Mouse (Mus musculus) erythroblast, adult 5-6 weeks (primary cell): ENCODE data around the gene Tmem138. TPM values are rescaled to one million over a fixed set of nuclear protein-coding genes. Genes with fewer than 3 reads are reported as not detected.

ENCODE experiments used
- ATAC-seq: replicated peaks from 2 replicates; pipeline ENCODE4 v1.8.0; 2016; ENCODE audit warnings: moderate number of reproducible peaks, mild to moderate bottlenecking, moderate TSS enrichment, inconsistent platforms; ENCODE audit not compliant: poor library complexity, low FRiP score, severe bottlenecking
- total RNA-seq, 2 experiments: library from RNA; stranded (forward) in 1 of 2; stranded (reverse) in 1 of 2; fragments of 150-400 nt in 1 of 2; fragments of 200-764, 138-1000 nt in 1 of 2; gene quantifications; 2 replicates each; pipeline versions ENCODE4 v1.2.3 to v1.2.4; 2015 to 2017; ENCODE audit warnings: low replicate concordance in 2 of 2

Gene Tmem138
- 1.7 and 4.8 TPM in 2 replicates for total RNA-seq (2015; ENCODE audit: low replicate concordance)
- total RNA-seq (2017; ENCODE audit: low replicate concordance), result 1.8 and 4.9 TPM in 2 replicates

GRCm38 (mm10) chr19:10576690-10577561 is at the start of gene Tmem138, which contains the start of gene Cyb561a3:
Gene Tmem138, minus strand, starts transcription at chr19:10577362.
Gene Cyb561a3, plus strand, starts transcription at chr19:10577172.
- peak; percentile 93 for ATAC-seq

GRCm38 (mm10) chr19:10608573-10609240 is 31.5 kb upstream of the Tmem138 start:
- no peak for ATAC-seq

- no peak for ATAC-seq
Observed at GRCm38 (mm10) chr19:10605901-10606622, 28.9 kb upstream of the Tmem138 start.

- peak; percentile 93 for ATAC-seq
Observed at GRCm38 (mm10) chr19:10605293-10605900, 28.2 kb upstream of the Tmem138 start, which contains the start of the genes Ddb1 and Tkfc. Gene Ddb1, plus strand, starts transcription at chr19:10605327. Gene Tkfc, minus strand, starts transcription at chr19:10605654.

- no peak for ATAC-seq
Observed at GRCm38 (mm10) chr19:10604534-10604933, 27.4 kb upstream of the Tmem138 start.

GRCm38 (mm10) chr19:10603660-10604523 is 26.7 kb upstream of the Tmem138 start:
- no peak for ATAC-seq

GRCm38 (mm10) chr19:10602787-10603186 is 25.6 kb upstream of the Tmem138 start:
- ATAC-seq, result peak; percentile 53

GRCm38 (mm10) chr19:10602247-10602769 is 25.1 kb upstream of the Tmem138 start:
- no peak for ATAC-seq

- ATAC-seq, result no peak
Observed at GRCm38 (mm10) chr19:10599648-10600047, 22.5 kb upstream of the Tmem138 start.

- ATAC-seq, result no peak
Observed at GRCm38 (mm10) chr19:10598188-10598587, 21.0 kb upstream of the Tmem138 start.

GRCm38 (mm10) chr19:10591659-10592377 is 14.7 kb upstream of the Tmem138 start:
- ATAC-seq, result no peak

- no peak for ATAC-seq
Observed at GRCm38 (mm10) chr19:10590301-10590700, 13.1 kb upstream of the Tmem138 start.

- no peak for ATAC-seq
Observed at GRCm38 (mm10) chr19:10589127-10589857, 12.1 kb upstream of the Tmem138 start.

- ATAC-seq, result no peak
Observed at GRCm38 (mm10) chr19:10587231-10587630, 10.1 kb upstream of the Tmem138 start.

GRCm38 (mm10) chr19:10585112-10585511 is 8.0 kb upstream of the Tmem138 start:
- ATAC-seq, result no peak

- ATAC-seq, result peak; percentile 81
Observed at GRCm38 (mm10) chr19:10583550-10584146, 6.5 kb upstream of the Tmem138 start.

GRCm38 (mm10) chr19:10581984-10582383 is 4.8 kb upstream of the Tmem138 start:
- no peak for ATAC-seq
